Mouse (Mus musculus) embryonic stem cell, embryonic (primary cell): ENCODE data around the gene Ackr2.

Experiments used
- CTCF ChIA-PET, 4 experiments: fragments of 300-600 bp in 2 of 4; fragments of 350-600 bp in 2 of 4; sonication (Branson Sonifier 250); formaldehyde crosslinking; loops; one replicate each; lab custom pipeline; 2022; ENCODE audit warnings: inconsistent platforms in 2 of 4; lab: Charles Lee
- POLR2A ChIA-PET, 4 experiments: fragments of 300-600 bp in 2 of 4; fragments of 350-600 bp in 2 of 4; sonication (Branson Sonifier 250); formaldehyde crosslinking; loops; one replicate each; lab custom pipeline; 2022; ENCODE audit warnings: antibody characterized with exemption in 4 of 4, inconsistent platforms in 1 of 4; lab: Charles Lee

Gene Ackr2

GRCm38 (mm10) chr9:121905556-121906185, 7.5 kb downstream of the Ackr2 start:
- ChIA-PET CTCF (no interaction called here), POLR2A (no interaction called here)

- ChIA-PET CTCF (no interaction called here), POLR2A (no interaction called here)
Measured at GRCm38 (mm10) chr9:121906456-121906855, 8.3 kb downstream of the Ackr2 start.

GRCm38 (mm10) chr9:121907356-121908070, 9.4 kb downstream of the Ackr2 start:
- CTCF ChIA-PET = interaction anchor here in 2 of 4 experiments (0.7 to 1.1 kb wide), 4 partner anchors 21 to 77 kb away, joined by 3 read pairs; no protein-coding TSS in a partner anchor

GRCm38 (mm10) chr9:121908321-121908720, 10.2 kb downstream of the Ackr2 start:
- ChIA-PET POLR2A (no interaction called here), CTCF (interaction anchor here in 2 of 4 experiments (0.6 to 1.1 kb wide), 3 partner anchors 19 to 77 kb away, joined by 3 read pairs; no protein-coding TSS in a partner anchor)

More at GRCm38 (mm10) chr9:121907356-121908070, 9.4 kb downstream of the Ackr2 start:
- POLR2A ChIA-PET = interaction anchor here in 1 of 4 experiments (0.5 to 1.0 kb wide), 2 partner anchors 12 to 572 kb away, joined by 3 to 4 read pairs; no protein-coding TSS in a partner anchor

- POLR2A ChIA-PET = interaction anchor here in 1 of 4 experiments (0.5 kb wide), 1 partner anchor 19 kb away, joined by 3 read pairs; no protein-coding TSS in a partner anchor
- CTCF ChIA-PET = interaction anchor here in 1 of 4 experiments (0.6 kb wide), 1 partner anchor 19 kb away, joined by 3 read pairs; no protein-coding TSS in a partner anchor
Measured at GRCm38 (mm10) chr9:121909635-121910034, 11.5 kb downstream of the Ackr2 start.

GRCm38 (mm10) chr9:121911196-121911595, 13.0 kb downstream of the Ackr2 start:
- CTCF ChIA-PET = no interaction called here
- POLR2A ChIA-PET = no interaction called here

- CTCF ChIA-PET = interaction anchor here in 3 of 4 experiments (0.6 to 1.0 kb wide), 3 partner anchors 16 to 789 kb away, joined by 3 to 5 read pairs (median 3); no protein-coding TSS in a partner anchor
- POLR2A ChIA-PET = no interaction called here
Measured at GRCm38 (mm10) chr9:121912786-121913185, 14.6 kb downstream of the Ackr2 start.

- CTCF ChIA-PET = interaction anchor here in 1 of 4 experiments (2.3 kb wide), 1 partner anchor 14 kb away, joined by 9 read pairs; no protein-coding TSS in a partner anchor
- POLR2A ChIA-PET = no interaction called here
Measured at GRCm38 (mm10) chr9:121914226-121914757, 16.1 kb downstream of the Ackr2 start.

GRCm38 (mm10) chr9:121915056-121915455, 16.9 kb downstream of the Ackr2 start:
- POLR2A ChIA-PET = interaction anchor here in 1 of 4 experiments (0.5 kb wide), 1 partner anchor 580 kb away, joined by 5 read pairs; no protein-coding TSS in a partner anchor
- CTCF ChIA-PET = interaction anchor here in 2 of 4 experiments (1.7 to 2.3 kb wide), 2 partner anchors 14 kb away, joined by 5 to 9 read pairs; no protein-coding TSS in a partner anchor

GRCm38 (mm10) chr9:121916102-121916501, 17.9 kb downstream of the Ackr2 start, which contains the start of gene Cyp8b1:
Gene Cyp8b1 (minus strand): TSS chr9:121916305.
- POLR2A ChIA-PET = no interaction called here
- CTCF ChIA-PET = interaction anchor here in 3 of 4 experiments (0.6 to 2.3 kb wide), 3 partner anchors 13 to 1558 kb away, joined by 5 to 9 read pairs (median 8); no protein-coding TSS in a partner anchor

GRCm38 (mm10) chr9:121919027-121919501, 20.9 kb downstream of the Ackr2 start:
- CTCF ChIA-PET = interaction anchor here (1.0 to 2.7 kb wide), 7 partner anchors 9 to 66 kb away, joined by 3 to 13 read pairs (median 5); no protein-coding TSS in a partner anchor
- POLR2A ChIA-PET = interaction anchor here in 3 of 4 experiments (0.8 to 1.2 kb wide), 8 partner anchors 9 to 466 kb away, joined by 3 to 6 read pairs (median 4); partner anchors contain the start of genes Higd1a (in 1 of the 3), Lyzl4 (in 1 of the 3) and Vipr1 (in 1 of the 3)

GRCm38 (mm10) chr9:121923443-121923842, 25.3 kb downstream of the Ackr2 start:
- POLR2A ChIA-PET = no interaction called here

GRCm38 (mm10) chr9:121923906-121924305, 25.8 kb downstream of the Ackr2 start:
- POLR2A ChIA-PET = no interaction called here
- CTCF ChIA-PET = no interaction called here

More at GRCm38 (mm10) chr9:121923443-121923842, 25.3 kb downstream of the Ackr2 start:
- CTCF ChIA-PET = no interaction called here

GRCm38 (mm10) chr9:121924901-121925560, 26.9 kb downstream of the Ackr2 start:
- CTCF ChIA-PET = no interaction called here
- POLR2A ChIA-PET = no interaction called here

- ChIA-PET POLR2A (interaction anchor here in 1 of 4 experiments (0.6 kb wide), 1 partner anchor 159 kb away, joined by 3 read pairs; no protein-coding TSS in a partner anchor), CTCF (no interaction called here)
Measured at GRCm38 (mm10) chr9:121925959-121926358, 27.8 kb downstream of the Ackr2 start.

GRCm38 (mm10) chr9:121926634-121927405, 28.7 kb downstream of the Ackr2 start:
- ChIA-PET CTCF (interaction anchor here in 2 of 4 experiments (0.6 to 0.7 kb wide), 2 partner anchors 18 to 825 kb away, joined by 3 to 11 read pairs; no protein-coding TSS in a partner anchor), POLR2A (interaction anchor here in 2 of 4 experiments (0.6 to 0.7 kb wide), 2 partner anchors 91 to 158 kb away, joined by 3 read pairs; no protein-coding TSS in a partner anchor)

GRCm38 (mm10) chr9:121927721-121928120, 29.6 kb downstream of the Ackr2 start:
- ChIA-PET CTCF (interaction anchor here (0.6 to 2.0 kb wide), 13 partner anchors 8 to 1333 kb away, joined by 3 to 13 read pairs (median 5); no protein-coding TSS in a partner anchor), POLR2A (interaction anchor here in 3 of 4 experiments (0.7 to 1.5 kb wide), 3 partner anchors 8 to 91 kb away, joined by 3 to 4 read pairs (median 3); no protein-coding TSS in a partner anchor)
